Mouse (Mus musculus): Measurements from ENCODE around the gene Psmd9. TPM values are rescaled to one million over a fixed set of nuclear protein-coding genes. Genes with fewer than 3 reads are reported as not detected.
"Not testable (repeated sequence)": the region's sequence is repeated elsewhere in the genome, so short reads cannot be mapped to it uniquely, and the experiment has no call there.

Psmd9 gene
- total RNA-seq, 2 experiments from 2014 or later, result 29.2 to 29.7 TPM

DNA sequence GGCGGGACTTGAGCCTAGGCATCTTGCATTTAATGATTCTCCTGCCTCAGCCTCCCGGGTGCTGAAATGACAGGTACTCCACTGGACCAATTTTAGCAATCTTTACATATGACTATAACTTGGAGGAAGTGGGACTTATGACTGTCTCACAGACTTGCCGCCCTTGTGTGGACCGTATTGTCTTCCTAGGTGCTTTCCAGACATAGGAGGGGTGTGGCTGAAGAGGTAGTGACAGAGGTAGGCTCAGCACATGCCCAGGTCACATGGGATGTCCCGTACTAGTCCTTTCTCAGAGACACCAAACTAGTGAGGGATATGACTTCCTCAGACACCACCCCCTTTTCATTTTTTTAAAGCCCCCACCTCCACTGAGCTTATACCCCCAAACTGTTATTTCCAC lies 9.6 kb downstream of the Psmd9 start:
- intact Hi-C loops (cut with DNase I), result no loop called here
- no peak for DNase-seq (ENCODE audit: low spot score in 2 of 2)

DNA sequence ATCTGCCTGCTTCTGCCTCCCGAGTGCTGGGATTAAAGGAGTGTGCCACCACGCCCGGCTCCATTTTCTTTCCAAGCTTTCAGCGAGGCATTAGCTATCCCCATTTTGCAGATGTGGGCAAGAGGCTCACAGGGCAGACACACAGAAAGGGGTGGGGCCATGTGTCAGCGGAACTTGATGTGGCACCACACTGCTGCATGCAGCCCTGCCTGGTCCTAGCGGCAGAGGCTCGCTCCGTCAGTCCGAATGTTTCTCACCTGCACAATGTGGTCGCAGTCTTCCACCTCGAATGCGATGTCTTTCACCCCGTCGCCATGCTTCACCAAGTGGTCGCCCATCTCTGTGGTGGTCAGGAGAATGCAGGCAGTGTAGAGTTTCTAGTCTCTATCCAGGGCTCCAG lies 11.2 kb downstream of the Psmd9 start:
- DNase-seq (ENCODE audit: low spot score in 2 of 2), result no peak
- intact Hi-C loops (cut with DNase I), result no loop called here

DNA sequence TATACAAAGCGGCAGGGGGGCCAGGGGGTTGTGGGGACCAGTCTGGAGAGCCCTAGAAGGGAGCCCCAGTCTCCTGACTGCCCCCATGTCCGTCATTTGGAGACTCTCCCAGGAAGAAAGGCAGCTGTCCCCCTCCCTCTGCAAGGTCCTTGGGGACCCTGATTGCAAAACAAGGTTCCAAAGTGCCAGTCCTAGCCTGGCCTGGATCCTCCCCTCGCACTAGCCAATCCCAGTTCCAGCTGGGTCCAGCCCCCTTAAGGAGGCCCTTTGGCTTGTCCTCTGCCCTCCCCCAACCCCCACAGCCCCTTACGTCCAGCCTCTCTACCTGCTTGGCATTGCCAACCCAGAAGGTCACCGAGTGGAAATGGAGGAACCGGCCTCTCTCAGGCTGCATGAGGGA lies 12.3 kb downstream of the Psmd9 start:
- no peak for DNase-seq (ENCODE audit: low spot score in 2 of 2)
- intact Hi-C loops (cut with DNase I), result no loop called here

DNA sequence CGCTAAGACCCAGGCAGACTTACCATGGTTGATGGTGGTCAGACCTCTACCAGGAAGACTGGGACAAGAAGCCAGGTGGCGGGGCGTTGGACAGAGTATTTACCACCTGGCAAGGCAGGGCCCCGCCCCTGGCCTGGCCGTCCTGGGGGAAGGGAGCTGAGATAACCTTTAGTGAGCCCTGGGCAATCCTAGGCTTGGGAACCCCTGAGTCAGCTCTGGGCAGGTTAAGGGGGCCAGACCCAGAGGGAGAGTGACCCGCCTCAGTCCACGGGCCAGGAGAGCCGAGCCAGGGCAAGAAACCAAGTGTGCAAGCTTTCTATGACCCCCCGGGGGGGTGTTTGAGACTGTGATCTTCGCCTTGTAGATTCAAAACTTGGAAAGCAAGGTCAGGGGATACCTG lies 13.4 kb downstream of the Psmd9 start, which contains the start of gene Hpd:
Hpd (minus strand) TSS at position 77 of the 400 bp plus-strand sequence.
- intact Hi-C loops (cut with DNase I), result no loop called here
- no peak for DNase-seq (ENCODE audit: low spot score in 2 of 2)

DNA sequence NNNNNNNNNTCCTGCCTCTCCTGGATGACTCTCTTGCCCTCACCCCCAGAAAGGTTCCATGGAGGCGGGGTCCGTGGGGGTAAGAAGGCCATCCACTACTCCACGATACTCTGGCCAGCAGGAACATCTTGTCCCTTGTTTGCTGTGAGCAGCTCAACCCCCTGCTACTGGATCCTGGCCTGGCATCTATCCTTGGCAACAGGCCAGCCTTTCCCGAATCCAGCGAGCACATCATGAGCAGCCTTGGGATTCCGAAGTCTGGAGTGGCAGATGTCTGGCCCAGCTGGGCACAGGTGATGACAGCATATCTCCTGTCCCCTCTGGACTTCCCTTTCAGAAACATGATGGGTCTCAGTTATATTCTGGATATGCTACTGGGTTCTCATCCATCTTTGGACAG lies 16.8 kb downstream of the Psmd9 start:
- DNase-seq (ENCODE audit: low spot score in 2 of 2), result no peak
- intact Hi-C loops (cut with DNase I), result no loop called here

DNA sequence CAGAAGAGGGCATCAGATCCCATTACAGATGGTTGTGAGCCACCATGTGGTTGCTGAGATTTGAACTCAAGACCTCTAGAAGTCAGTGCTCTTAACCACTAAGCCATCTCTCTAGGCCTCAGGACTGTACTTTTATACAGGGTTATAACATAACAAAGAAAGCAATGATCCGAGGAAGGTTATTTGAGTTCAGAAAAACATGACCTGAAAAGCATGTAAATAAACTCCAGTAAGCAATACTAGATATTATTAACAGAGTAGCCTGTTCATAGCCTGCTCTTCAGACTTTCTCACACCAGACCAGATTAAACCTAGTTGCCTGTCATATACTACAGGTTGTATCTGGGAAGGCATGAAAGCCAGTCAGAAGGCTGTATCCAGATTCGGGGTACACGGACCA lies 18.1 kb downstream of the Psmd9 start:
- DNase-seq (ENCODE audit: low spot score in 2 of 2), result no peak
- intact Hi-C loops (cut with DNase I), result no loop called here

DNA sequence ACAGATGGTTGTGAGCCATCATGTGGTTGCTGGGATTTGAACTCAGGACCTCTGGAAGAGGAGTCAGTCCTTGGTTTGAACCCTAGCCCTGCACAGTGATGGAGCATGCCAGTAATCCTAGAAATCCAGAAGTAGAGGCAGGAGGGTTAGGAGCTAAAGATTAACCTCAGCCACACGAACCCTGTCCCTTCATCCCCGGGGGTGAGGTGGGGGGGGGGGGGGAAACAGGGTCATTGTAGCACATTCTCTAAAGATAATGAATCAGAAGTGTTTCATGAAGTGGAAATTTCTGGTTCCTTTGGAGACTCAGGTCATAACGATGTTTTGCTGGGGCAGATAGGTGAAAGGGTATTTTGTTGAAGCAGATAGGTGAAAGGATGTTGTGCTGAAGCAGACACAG lies 21.7 kb downstream of the Psmd9 start:
- intact Hi-C loops (cut with DNase I), result no loop called here
- no peak for DNase-seq (ENCODE audit: low spot score in 2 of 2)

DNA sequence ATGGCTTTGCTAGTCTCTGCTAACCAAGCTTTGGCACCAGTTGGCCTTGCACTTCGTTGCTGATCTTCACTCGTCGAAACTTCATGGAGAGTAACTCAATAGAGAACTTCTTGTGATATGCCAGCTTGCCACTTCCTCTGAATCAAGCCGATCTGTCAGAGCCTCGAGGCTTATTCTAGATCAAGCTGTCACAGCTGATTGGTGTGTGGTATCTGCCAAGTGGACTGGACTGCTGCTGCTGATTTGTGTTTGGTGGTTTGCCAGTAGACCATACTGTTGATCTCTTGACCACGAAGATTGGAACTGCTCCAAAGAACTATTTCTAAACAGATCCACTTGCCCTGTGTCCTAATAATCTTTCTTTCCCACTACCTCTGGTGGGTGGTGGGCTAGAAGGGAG lies 22.2 kb downstream of the Psmd9 start:
- DNase-seq (ENCODE audit: low spot score in 2 of 2), result no peak
- intact Hi-C loops (cut with DNase I), result no loop called here

DNA sequence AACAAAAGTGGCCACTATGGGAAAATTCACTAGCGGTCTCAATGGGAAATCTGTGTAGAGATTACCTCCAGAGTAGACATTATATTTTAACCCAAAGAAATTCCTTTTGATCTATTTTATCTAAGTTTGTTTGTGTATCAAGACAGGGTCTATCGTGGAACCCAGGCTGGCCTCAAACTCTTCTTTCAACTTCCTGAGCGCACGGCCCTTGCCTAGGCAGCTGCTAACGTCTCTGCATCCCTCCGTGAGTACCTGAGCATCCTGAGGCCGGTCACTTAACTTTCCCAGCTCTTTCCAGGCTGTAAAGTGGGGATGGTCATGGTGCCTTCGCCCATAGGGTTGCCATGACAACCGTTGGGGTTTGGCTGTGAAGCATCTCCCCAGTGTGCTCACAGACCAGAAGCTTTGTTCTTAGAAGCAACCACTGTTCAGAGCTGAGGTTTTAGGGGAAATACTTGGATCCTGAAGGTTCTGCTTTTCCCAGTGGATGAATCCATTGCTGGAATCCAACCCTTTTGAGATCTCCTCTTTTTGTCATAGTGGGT lies 23.5 kb downstream of the Psmd9 start:
- no peak for DNase-seq (ENCODE audit: low spot score in 2 of 2)
- intact Hi-C loops (cut with DNase I), result no loop called here

DNA sequence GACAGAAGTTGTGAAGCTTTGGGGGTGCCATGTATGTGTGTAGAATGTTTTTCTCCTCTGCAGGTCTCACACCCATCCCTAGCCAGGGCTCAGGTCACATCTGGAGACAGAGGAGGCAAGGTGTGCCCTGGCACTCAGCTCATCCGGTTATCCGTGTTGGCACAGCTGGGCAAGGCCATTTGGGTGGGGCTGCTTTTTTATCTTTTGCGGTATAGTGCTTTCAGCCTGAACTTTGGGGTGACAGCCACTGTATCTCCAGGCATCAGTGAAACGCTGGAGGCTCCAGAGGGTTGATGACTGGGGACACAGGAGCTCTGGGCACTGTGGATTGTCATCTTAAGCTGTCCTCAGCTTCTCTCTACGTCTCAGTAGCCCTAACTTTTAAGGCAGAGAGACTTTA lies 24.2 kb downstream of the Psmd9 start:
- no peak for DNase-seq (ENCODE audit: low spot score in 2 of 2)
- intact Hi-C loops (cut with DNase I), result no loop called here

DNA sequence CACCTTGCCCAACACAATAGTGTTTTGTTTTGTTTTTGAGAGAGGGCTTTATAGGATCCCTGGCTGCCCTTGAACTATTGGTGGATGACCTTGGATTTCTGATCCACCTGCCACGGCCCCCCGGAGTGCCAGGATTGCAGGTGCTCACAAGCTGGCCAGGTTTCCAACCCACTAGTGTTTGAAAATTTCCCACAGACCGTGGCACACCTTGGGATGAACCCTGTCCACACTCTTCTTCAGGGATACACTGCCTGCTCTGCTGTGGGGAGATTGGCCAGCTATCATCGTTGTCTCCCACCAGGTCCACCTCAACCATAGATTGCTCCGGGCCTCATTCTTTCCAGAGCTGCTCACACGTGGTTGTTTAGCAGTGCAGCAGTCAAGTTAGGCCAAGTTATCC lies 25.6 kb downstream of the Psmd9 start:
- intact Hi-C loops (cut with DNase I), result no loop called here
- no peak for DNase-seq (ENCODE audit: low spot score in 2 of 2)

DNA sequence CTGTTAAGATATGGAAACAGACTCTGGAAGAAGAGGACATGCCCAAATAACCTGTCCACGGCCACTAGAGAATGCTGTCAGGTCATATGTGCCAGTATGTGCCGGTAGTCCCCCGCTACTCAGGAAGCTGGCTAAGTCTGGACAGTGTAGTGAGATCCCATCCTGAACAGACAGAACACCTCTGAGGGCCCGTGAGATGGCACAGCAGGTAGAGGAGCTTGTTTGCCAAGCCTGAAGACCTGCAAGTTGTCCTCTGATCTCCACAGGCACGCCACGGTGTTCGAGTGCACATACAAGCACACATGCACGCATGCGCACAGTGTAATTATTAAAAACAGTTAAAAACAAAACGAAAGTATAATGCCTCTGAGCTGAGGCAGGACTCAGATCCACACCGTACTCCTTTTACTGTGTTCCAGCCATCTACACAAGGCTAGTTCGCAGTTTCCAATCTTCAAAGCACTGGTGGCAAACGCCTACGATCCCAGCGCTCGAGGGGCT lies 26.3 kb downstream of the Psmd9 start:
- intact Hi-C loops (cut with DNase I), result no loop called here
- DNase-seq (ENCODE audit: low spot score in 2 of 2), result no peak

DNA sequence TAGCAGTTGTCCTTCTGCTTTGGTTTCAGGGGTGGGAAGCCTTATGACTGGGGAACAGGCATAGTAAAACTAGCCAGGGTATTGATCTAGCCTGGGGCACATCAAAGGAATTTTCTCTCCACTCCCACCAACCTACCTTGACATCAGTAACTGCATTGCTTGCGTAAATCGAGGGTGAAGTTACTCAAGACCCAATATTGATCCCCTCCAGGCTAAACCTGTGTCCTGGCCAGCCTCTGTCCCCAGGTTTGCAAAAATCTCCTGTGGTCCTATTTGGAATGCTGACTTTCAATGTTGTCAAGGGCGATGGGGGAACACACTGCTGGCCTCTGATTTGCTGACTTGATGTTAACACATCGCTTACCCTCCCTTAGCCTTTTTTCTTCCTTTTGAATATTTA lies 27.5 kb downstream of the Psmd9 start:
- intact Hi-C loops (cut with DNase I), result no loop called here
- no peak for DNase-seq (ENCODE audit: low spot score in 2 of 2)

DNA sequence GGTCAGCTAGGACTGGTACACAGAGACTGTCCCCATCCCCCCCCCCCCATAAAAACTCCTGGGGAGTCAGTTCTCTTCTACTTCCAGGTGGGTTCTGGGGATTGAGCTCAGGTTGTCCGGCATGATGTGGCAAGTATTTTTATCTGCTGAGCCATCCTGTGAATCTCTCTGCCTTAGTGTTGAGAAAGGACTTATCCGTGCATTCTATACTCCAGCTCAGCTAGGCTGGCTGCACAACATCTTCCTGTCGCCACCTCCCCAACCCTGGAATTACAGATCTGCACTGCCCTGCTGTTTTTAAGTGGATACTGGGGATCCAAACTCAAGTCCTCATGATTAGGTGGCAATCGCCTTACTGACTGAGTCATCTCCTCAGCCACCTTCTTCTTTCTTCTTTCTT lies 29.3 kb downstream of the Psmd9 start:
- no peak for DNase-seq (ENCODE audit: low spot score in 2 of 2)
- intact Hi-C loops (cut with DNase I), result no loop called here

DNA sequence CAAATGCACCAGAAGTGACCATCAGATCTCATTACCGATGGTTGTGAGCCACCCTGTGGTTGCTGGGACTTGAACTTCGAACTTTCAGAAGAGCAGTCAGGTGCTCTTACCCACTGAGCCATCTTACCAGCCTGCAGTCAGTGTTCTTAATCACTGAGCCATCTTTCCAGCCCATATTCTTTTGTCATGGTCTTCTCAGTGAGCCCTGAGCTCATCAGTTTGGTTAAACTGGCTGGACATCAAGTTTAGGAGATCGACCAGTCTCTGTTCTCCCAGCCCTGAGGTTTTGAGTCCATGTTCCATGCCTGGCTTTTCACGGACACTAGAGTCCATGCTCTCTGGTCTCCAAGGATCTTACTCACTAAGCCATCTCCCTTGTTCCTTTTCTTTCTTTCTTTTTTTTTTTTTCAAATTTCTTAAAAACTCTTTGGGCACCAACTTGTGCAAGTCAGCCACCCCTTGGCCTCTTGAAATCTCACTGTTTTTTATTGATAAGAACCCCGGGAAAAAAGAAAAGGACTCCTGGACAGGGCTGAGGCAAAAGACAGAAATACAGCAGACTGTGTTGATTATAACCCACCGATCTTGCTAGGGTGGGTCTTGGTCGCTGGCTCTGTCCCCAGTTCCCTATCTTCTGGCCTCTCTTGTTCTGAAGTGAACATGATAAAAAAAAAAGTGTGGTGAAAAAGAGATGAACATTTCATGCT lies 31.8 kb downstream of the Psmd9 start:
- DNase-seq (ENCODE audit: low spot score in 2 of 2); intact Hi-C loops (cut with DNase I): not testable (repeated sequence)

DNA sequence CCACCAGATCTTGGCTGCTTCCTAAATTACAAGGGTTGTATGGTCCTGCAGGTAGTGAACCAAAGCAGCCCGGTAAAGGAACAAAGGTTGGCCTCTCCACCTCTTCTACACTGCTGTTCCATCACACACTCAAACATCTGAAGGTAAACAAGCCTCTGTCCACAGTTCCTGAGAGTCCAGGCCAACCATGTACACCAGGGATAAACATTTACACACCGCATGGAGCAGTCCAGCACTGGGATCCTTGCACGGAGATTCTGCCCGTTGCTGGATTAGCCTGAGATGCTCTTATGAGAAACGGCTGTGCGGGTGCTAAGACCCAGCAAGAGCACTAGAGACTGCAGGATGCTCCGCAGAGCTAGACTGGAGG lies 32.3 kb downstream of the Psmd9 start:
- DNase-seq (ENCODE audit: low spot score in 2 of 2), result no peak
- intact Hi-C loops (cut with DNase I), result no loop called here

DNA sequence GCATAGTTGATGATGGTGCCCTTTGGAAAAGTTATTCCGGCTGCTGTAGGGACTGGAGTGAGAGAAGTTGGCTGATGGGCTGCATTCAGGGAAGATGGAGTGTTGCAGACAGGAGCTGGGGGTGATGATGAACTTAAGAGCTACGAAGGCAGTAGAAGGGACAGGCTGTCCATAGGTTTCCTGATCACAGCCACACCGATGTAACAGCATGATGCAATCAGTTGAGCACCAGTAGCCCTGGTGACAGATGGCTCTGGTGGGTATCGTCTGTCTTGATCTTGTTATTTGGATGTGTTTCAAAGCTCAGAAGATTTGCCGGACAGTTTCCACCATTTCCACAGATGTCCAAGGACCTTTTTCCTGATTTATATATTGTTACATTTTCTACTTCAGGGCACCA lies 32.8 kb downstream of the Psmd9 start:
- intact Hi-C loops (cut with DNase I), result no loop called here
- DNase-seq (ENCODE audit: low spot score in 2 of 2), result no peak

DNA sequence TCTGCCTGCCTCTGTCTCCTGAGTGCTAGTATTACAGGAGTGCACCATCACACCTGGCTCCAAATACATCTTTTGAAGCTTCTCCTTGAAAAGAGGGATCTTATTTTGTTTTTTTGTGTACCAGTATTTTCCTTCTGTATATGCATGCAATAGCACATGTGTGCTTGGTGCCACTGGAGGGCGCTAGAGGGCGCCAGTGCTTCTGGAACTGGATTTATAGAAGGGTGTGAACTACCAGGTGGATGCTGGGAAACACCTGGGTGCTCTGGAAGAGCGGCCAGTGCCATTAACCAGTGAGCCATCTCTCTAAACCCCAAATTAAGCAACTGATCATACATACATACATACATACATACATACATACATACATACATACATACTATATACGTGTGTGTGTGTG lies 33.6 kb downstream of the Psmd9 start:
- intact Hi-C loops (cut with DNase I); DNase-seq (ENCODE audit: low spot score in 2 of 2): not testable (repeated sequence)

DNA sequence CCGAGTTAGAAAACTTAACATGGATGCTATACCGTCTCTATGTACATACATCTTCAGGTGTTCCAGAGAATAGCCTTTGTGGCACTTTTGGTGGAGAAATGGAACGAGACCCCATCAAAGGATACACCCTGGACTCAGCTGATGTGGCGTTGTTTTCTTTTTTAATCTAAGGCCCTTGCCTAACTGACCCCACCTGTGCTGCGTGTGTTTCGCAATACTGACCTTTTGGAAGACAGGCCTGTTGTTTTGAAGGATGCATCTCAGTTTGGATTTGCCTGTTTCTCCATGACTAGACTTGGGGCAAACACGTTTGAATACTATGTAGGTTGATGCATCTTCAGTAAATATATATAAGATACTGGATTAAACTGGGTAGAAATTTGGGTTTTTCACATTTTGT lies 34.4 kb downstream of the Psmd9 start:
- intact Hi-C loops (cut with DNase I); DNase-seq (ENCODE audit: low spot score in 2 of 2): not testable (repeated sequence)

DNA sequence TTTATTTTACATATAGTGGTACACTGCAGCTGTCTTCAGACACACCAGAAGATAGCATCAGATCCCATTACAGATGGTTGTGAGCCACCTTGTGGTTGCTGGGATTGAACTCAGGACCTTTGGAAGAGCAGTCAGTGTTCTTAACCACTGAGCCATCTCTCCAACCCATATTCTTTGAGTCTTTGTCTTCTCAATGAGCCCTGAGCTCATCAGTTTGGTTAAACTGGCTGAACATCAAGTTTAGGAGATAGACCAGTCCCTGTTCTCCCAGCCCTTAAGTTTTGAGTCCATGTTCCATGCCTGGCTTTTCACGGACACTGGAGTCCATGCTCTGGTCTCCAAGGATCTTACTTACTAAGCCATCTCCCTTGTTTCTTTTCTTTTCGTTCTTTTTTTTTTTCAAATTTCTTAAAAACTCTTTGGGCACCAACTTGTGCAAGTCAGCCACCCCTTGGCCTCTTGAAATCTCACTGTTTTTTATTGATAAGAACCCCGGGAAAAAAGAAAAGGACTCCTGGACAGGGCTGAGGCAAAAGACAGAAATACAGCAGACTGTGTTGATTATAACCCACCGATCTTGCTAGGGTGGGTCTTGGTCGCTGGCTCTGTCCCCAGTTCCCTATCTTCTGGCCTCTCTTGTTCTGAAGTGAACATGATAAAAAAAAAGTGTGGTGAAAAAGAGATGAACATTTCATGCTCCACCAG lies 53.3 kb downstream of the Psmd9 start:
- intact Hi-C loops (cut with DNase I); DNase-seq (ENCODE audit: low spot score in 2 of 2): not testable (repeated sequence)

DNA sequence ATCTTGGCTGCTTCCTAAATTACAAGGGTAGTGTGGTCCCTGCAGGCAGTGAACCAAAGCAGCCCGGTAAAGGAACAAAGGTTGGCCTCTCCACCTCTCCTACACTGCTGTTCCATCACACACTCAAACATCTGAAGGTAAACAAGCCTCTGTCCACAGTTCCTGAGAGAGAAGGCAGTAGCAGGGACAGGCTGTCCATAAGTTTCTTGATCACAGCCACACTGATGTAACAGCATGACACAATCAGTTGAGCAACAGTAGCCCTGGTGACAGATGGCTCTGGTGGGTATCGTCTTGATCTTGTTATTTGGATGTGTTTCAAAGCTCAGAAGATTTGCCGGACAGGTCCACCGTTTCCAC lies 53.8 kb downstream of the Psmd9 start:
- intact Hi-C loops (cut with DNase I), result no loop called here
- no peak for DNase-seq (ENCODE audit: low spot score in 2 of 2)
